Mouse (Mus musculus): Measurements from ENCODE around the gene Far2. TPM values are rescaled to one million over a fixed set of nuclear protein-coding genes. Genes with fewer than 3 reads are reported as not detected.

The Far2 gene
- 20.5 and 21.2 TPM in 2 replicates for polyA plus RNA-seq (2014; fragmentation: Nextera tagmentation; extraction: Ambion mirVana)

DNA sequence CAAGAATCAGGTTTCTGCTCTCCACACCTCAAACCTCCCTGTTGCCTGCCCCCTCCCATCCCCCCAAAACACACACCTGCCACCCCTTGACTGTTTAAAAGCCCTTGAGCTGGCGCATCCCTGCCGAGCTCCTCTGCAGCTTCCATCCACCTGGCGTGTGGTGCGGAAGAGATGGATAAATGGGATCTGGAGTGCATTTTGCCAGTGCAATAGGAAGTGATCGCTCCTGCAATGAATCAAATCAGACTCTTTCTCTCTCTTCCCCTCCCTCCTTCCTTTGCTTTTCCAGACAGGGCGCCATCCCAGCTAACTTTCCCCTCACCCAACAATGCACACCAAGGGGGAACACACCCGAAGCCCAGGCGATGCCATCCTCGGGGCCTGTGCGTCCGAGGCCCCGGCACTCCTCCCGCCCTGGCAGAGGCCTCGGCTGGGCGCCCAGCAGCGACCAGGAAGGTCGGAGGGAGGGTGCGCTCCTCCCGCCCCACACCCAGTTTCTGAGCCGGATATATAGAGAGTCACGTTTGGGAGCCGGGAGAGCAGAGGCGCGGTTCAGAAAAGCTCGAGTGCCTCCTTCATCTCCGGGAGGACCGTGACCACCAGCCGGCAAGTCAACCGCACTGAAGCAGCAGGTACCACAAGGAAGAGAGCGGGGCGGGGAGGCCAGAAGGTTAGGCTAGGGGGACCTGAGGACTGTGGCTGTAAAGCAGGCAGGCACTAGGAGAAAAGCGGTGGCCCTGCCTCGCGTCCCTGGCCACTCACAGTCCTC, at the start of gene Far2:
Gene Far2 (plus strand): TSS at position 379 of the 769 bp plus-strand sequence.
- WGBS, result 3% methylated on average over 34 of the region's 34 CpGs

DNA sequence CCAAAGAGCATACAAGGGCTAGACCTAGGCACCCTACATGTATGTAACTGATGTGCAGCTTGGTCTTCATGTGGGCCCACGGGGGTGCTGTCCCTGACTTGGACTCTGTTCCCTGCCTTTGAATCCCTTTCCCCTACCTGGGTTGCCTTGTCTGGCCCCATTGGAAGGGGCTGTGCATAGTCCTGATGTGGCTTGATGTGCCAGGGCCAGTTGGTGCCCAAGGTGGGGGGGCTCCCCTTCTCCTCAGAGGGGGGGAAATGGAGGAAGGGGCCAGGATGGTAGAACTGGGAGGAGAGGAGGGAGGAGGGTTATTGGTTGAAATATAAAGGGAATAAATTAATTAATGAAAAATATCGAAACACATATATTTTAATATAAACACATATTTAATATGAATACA, 46.6 kb upstream of the Far2 start:
- H3K9ac ChIP-seq (replicated peaks; ENCODE audit: low read length), result no peak overlapping the region
- H3K27me3 ChIP-seq (ENCODE audit: control insufficient read depth, insufficient read depth, low read length), result no peaks in the 10 kb centered on the region
- no peaks in the 10 kb centered on the region for H3K36me3 ChIP-seq (ENCODE audit: control insufficient read depth, insufficient read depth, low read length)
- DNase-seq (no peak), ATAC-seq (ENCODE audit: low FRiP score, low TSS enrichment) (no peak)
- no peaks in the 10 kb centered on the region for H3K4me1 ChIP-seq (ENCODE audit: control insufficient read depth, insufficient read depth, low read length)
- H3K4me3 ChIP-seq (replicated peaks; ENCODE audit: low read depth, low read length), result no peak overlapping the region
- H3K27ac ChIP-seq (replicated peaks; ENCODE audit: low read depth, low read length), result no peak overlapping the region
- H3K9me3 ChIP-seq (ENCODE audit: control insufficient read depth, low read length), result no peaks in the 10 kb centered on the region
- WGBS, result 94% methylated on average over 2 of the region's 2 CpGs
- no peak overlapping the region for H3K4me2 ChIP-seq (ENCODE audit: low read length)

More for the DNA sequence above, at the start of gene Far2:
- Histone ChIP-seq H3K27me3 (ENCODE audit: control insufficient read depth, insufficient read depth, low read length) (no peaks in the 10 kb centered on the region), H3K4me1 (ENCODE audit: control insufficient read depth, insufficient read depth, low read length) (0 out of 2 replicates have a peak, but pooled peaks cover 2% of the 10 kb centered on the region), H3K36me3 (ENCODE audit: control insufficient read depth, insufficient read depth, low read length) (no peaks in the 10 kb centered on the region), H3K4me3 (replicated peaks; ENCODE audit: low read depth, low read length) (peak within 1 kb of the TSS; percentile 45), H3K4me2 (ENCODE audit: low read length) (peak within 1 kb of the TSS; percentile 75), H3K27ac (replicated peaks; ENCODE audit: low read depth, low read length) (peak within 1 kb of the TSS; percentile 61; the same call in 1 of the 2 replicates), H3K9ac (replicated peaks; ENCODE audit: low read length) (peak within 1 kb of the TSS; percentile 66), H3K9me3 (ENCODE audit: control insufficient read depth, low read length) (no peaks in the 10 kb centered on the region)
- DNase-seq (peak; percentile 55), ATAC-seq (ENCODE audit: low FRiP score, low TSS enrichment) (peak; percentile 63)

DNA sequence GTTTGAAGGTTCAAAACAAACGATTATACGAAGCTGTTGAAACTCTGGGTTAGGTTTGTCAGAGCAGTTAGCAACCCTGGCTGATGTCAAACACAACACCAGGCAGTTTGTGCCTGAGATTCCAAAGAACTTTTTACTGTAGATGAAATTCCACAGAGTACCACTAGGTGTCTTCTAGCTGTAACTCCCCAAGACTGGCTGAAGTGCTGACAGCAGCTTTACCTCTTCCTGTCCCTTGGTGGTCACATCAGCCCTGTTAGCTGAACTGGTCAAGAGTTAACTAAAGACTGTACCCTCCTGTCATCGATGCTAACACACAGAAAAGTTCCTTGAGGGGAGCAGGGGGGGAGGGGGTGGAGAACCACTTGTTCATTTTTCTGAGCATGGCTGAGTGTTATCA, 46.0 kb upstream of the Far2 start:
- Histone ChIP-seq H3K27me3 (ENCODE audit: control insufficient read depth, insufficient read depth, low read length) (no peaks in the 10 kb centered on the region), H3K4me3 (replicated peaks; ENCODE audit: low read depth, low read length) (no peak overlapping the region), H3K9me3 (ENCODE audit: control insufficient read depth, low read length) (no peaks in the 10 kb centered on the region), H3K36me3 (ENCODE audit: control insufficient read depth, insufficient read depth, low read length) (no peaks in the 10 kb centered on the region), H3K9ac (replicated peaks; ENCODE audit: low read length) (no peak overlapping the region), H3K27ac (replicated peaks; ENCODE audit: low read depth, low read length) (no peak overlapping the region), H3K4me1 (ENCODE audit: control insufficient read depth, insufficient read depth, low read length) (no peaks in the 10 kb centered on the region), H3K4me2 (ENCODE audit: low read length) (no peak overlapping the region)
- DNase-seq, result peak; percentile 49
- ATAC-seq (ENCODE audit: low FRiP score, low TSS enrichment), result no peak
- 42% methylated on average over 3 of the region's 3 CpGs for WGBS

GRCm38 (mm10) chr6:148006118-148006837, 40.8 kb upstream of the Far2 start:
- H3K36me3 ChIP-seq (ENCODE audit: control insufficient read depth, insufficient read depth, low read length), result no peaks in the 10 kb centered on the region

GRCm38 (mm10) chr6:148040759-148041158, 6.3 kb upstream of the Far2 start:
- Histone ChIP-seq H3K4me2 (ENCODE audit: low read length) (no peak overlapping the region), H3K27me3 (ENCODE audit: control insufficient read depth, insufficient read depth, low read length) (no peaks in the 10 kb centered on the region), H3K9ac (replicated peaks; ENCODE audit: low read length) (no peak overlapping the region)

More at GRCm38 (mm10) chr6:148006118-148006837, 40.8 kb upstream of the Far2 start:
- Histone ChIP-seq H3K4me3 (replicated peaks; ENCODE audit: low read depth, low read length) (no peak overlapping the region), H3K4me2 (ENCODE audit: low read length) (no peak overlapping the region), H3K27me3 (ENCODE audit: control insufficient read depth, insufficient read depth, low read length) (no peaks in the 10 kb centered on the region), H3K27ac (replicated peaks; ENCODE audit: low read depth, low read length) (no peak overlapping the region), H3K9ac (replicated peaks; ENCODE audit: low read length) (no peak overlapping the region), H3K4me1 (ENCODE audit: control insufficient read depth, insufficient read depth, low read length) (no peaks in the 10 kb centered on the region), H3K9me3 (ENCODE audit: control insufficient read depth, low read length) (no peaks in the 10 kb centered on the region)
- ATAC-seq (ENCODE audit: low FRiP score, low TSS enrichment) (no peak), DNase-seq (no peak)
- 76% methylated on average over 11 of the region's 11 CpGs for WGBS

DNA sequence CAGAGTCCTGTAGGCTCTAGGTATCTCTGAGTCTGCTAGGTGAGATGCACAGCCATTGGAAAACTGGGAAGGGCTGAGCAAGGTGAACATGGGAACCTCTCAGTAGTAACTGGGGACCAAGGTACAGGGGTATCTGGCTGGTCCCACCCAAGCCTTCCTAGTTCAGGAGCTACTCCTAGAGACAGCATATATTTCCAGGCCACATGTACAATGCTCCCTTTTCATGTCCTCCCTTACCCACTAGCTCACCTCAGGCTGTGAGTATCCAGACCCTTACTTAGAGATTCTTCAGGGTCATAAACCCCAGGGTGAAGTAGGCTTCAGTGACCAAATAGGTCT, 560 bp downstream of the Far2 start:
- peak overlapping the region; percentile 75 for H3K4me2 ChIP-seq (ENCODE audit: low read length)
- H3K9me3 ChIP-seq (ENCODE audit: control insufficient read depth, low read length), result no peaks in the 10 kb centered on the region
- DNase-seq (no peak), ATAC-seq (ENCODE audit: low FRiP score, low TSS enrichment) (no peak)
- 0 out of 2 replicates have a peak, but pooled peaks cover 2% of the 10 kb centered on the region for H3K4me1 ChIP-seq (ENCODE audit: control insufficient read depth, insufficient read depth, low read length)
- no peak overlapping the region for H3K27ac ChIP-seq (replicated peaks; ENCODE audit: low read depth, low read length)
- H3K9ac ChIP-seq (replicated peaks; ENCODE audit: low read length), result peak overlapping the region; percentile 66
- no peaks in the 10 kb centered on the region for H3K27me3 ChIP-seq (ENCODE audit: control insufficient read depth, insufficient read depth, low read length)
- H3K36me3 ChIP-seq (ENCODE audit: control insufficient read depth, insufficient read depth, low read length), result no peaks in the 10 kb centered on the region
- peak overlapping the region; percentile 45 for H3K4me3 ChIP-seq (replicated peaks; ENCODE audit: low read depth, low read length)

More at GRCm38 (mm10) chr6:148040759-148041158, 6.3 kb upstream of the Far2 start:
- Histone ChIP-seq H3K27ac (replicated peaks; ENCODE audit: low read depth, low read length) (no peak overlapping the region), H3K36me3 (ENCODE audit: control insufficient read depth, insufficient read depth, low read length) (no peaks in the 10 kb centered on the region), H3K9me3 (ENCODE audit: control insufficient read depth, low read length) (no peaks in the 10 kb centered on the region), H3K4me1 (ENCODE audit: control insufficient read depth, insufficient read depth, low read length) (no peaks in the 10 kb centered on the region), H3K4me3 (replicated peaks; ENCODE audit: low read depth, low read length) (no peak overlapping the region)
- no peak for ATAC-seq (ENCODE audit: low FRiP score, low TSS enrichment)
- no peak for DNase-seq
- 91% methylated on average over 1 of the region's 1 CpGs for WGBS

DNA sequence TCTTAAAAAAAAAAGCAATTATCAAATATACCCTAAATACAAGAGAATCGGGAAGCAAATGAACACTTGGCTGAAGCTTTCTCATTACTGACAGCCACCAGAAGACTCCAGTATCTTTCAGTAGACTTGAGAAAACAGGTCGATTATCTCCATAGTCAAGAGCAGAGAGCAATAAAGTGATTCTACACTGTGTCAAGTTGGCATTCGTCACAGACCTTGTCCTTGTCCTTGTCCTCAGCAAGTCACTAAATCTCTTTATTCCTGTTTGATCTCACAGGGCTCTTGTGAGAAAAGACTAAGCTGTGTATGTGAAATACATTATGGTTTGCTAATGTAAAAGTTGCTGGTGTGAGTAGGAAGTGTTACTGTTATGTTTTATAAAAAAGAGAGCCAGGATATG, 16.1 kb downstream of the Far2 start:
- H3K9me3 ChIP-seq (ENCODE audit: control insufficient read depth, low read length), result no peaks in the 10 kb centered on the region
- no peak overlapping the region for H3K4me3 ChIP-seq (replicated peaks; ENCODE audit: low read depth, low read length)
- H3K27me3 ChIP-seq (ENCODE audit: control insufficient read depth, insufficient read depth, low read length), result no peaks in the 10 kb centered on the region
- 88% methylated on average over 3 of the region's 3 CpGs for WGBS
- DNase-seq, result no peak
- ATAC-seq (ENCODE audit: low FRiP score, low TSS enrichment), result no peak
- H3K27ac ChIP-seq (replicated peaks; ENCODE audit: low read depth, low read length), result no peak overlapping the region
- no peaks in the 10 kb centered on the region for H3K36me3 ChIP-seq (ENCODE audit: control insufficient read depth, insufficient read depth, low read length)
- no peaks in the 10 kb centered on the region for H3K4me1 ChIP-seq (ENCODE audit: control insufficient read depth, insufficient read depth, low read length)
- H3K9ac ChIP-seq (replicated peaks; ENCODE audit: low read length), result no peak overlapping the region
- H3K4me2 ChIP-seq (ENCODE audit: low read length), result no peak overlapping the region

GRCm38 (mm10) chr6:148066267-148066666, 19.2 kb downstream of the Far2 start:
- no peak overlapping the region for H3K27ac ChIP-seq (replicated peaks; ENCODE audit: low read depth, low read length)
- ATAC-seq (ENCODE audit: low FRiP score, low TSS enrichment), result no peak
- WGBS, result 87% methylated on average over 5 of the region's 5 CpGs

More at GRCm38 (mm10) chr6:148066267-148066666, 19.2 kb downstream of the Far2 start:
- Histone ChIP-seq H3K27me3 (ENCODE audit: control insufficient read depth, insufficient read depth, low read length) (no peaks in the 10 kb centered on the region), H3K9ac (replicated peaks; ENCODE audit: low read length) (no peak overlapping the region), H3K9me3 (ENCODE audit: control insufficient read depth, low read length) (no peaks in the 10 kb centered on the region), H3K4me3 (replicated peaks; ENCODE audit: low read depth, low read length) (no peak overlapping the region), H3K4me2 (ENCODE audit: low read length) (no peak overlapping the region), H3K4me1 (ENCODE audit: control insufficient read depth, insufficient read depth, low read length) (no peaks in the 10 kb centered on the region), H3K36me3 (ENCODE audit: control insufficient read depth, insufficient read depth, low read length) (no peaks in the 10 kb centered on the region)
- DNase-seq, result no peak

All from midbrain, embryonic 14.5 days (tissue).